Mouse (Mus musculus): ENCODE data around the gene Pcdh7. TPM values are rescaled to one million over a fixed set of nuclear protein-coding genes. Genes with fewer than 3 reads are reported as not detected.

Pcdh7 gene
- total and polyA plus RNA-seq, 2 experiments = 0.32 to 1.5 TPM

DNA sequence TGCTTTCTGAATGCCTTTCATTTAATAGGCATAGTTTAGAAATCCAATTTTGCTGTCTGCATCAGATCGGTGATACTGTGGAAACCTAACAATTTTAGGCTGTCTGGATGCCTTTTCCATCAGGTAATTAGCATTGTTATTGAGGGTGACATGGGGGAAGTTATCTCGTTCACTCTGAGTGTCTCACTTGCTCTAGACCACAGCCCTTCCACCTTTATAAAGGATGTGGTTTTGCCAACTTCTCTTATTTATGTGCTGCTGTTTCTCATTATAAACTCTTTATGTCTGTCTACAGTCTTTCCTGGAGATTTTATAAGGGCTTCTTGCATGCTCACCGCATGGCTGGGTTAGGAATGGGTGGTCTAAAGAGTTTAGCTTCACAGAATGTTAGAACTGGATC lies 139.5 kb downstream of the Pcdh7 start:
- Histone ChIP-seq H3K27me3 (ENCODE audit: control insufficient read depth, insufficient read depth, low read length) (no peaks in the 10 kb centered on the region), H3K79me2 (ENCODE audit: control insufficient read depth, insufficient read depth, low read length) (no peaks in the 10 kb centered on the region), H3K4me3 (ENCODE audit: insufficient read depth, low read depth, low read length) (no peak overlapping the region), H3K4me1 (ENCODE audit: control insufficient read depth, insufficient read depth, low read length) (no peaks in the 10 kb centered on the region), H3K36me3 (ENCODE audit: control insufficient read depth, insufficient read depth, low read length) (no peaks in the 10 kb centered on the region), H3K9ac (ENCODE audit: low read depth, low read length) (no peak overlapping the region), H3K27ac (replicated peaks; ENCODE audit: insufficient read depth, low read depth, low read length) (no peak overlapping the region)
- 73% methylated on average over 3 of the region's 3 CpGs for WGBS
- TF ChIP-seq CTCF (IDR thresholded peaks at IDR 0.05; ENCODE audit: low read depth, low read length) (no peak), POLR2A (IDR thresholded peaks at IDR 0.05; ENCODE audit: extremely low read depth, insufficient read depth, low read length) (no peak)
- no peak for DNase-seq (ENCODE audit: extremely low read depth, low read depth, low spot score)

DNA sequence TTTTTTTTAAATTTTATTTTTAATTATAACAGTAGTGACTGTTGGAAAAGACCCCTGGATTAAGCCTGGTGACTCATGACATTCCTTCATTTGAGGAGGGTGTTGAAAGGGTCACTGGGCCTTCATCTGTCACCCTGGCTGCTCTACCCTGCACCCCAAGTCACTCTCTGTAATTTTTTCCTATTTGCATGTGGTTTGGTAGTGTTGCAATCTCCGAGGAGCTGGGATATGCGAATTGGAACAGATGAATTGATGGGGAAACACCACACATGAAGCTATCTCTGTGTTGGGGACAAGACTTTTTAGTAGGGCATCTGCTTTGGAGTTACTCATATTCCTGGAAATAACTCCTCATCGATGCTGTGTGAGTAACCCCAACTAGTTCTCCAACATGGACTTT lies 146.5 kb downstream of the Pcdh7 start:
- H3K79me2 ChIP-seq (ENCODE audit: control insufficient read depth, insufficient read depth, low read length) = no peaks in the 10 kb centered on the region
- DNase-seq (ENCODE audit: extremely low read depth, low read depth, low spot score) = no peak
- no peak overlapping the region for H3K27ac ChIP-seq (replicated peaks; ENCODE audit: insufficient read depth, low read depth, low read length)
- TF ChIP-seq POLR2A (IDR thresholded peaks at IDR 0.05; ENCODE audit: extremely low read depth, insufficient read depth, low read length) (no peak), CTCF (IDR thresholded peaks at IDR 0.05; ENCODE audit: low read depth, low read length) (no peak)
- H3K4me1 ChIP-seq (ENCODE audit: control insufficient read depth, insufficient read depth, low read length) = no peaks in the 10 kb centered on the region
- H3K9ac ChIP-seq (ENCODE audit: low read depth, low read length) = no peak overlapping the region
- no peaks in the 10 kb centered on the region for H3K36me3 ChIP-seq (ENCODE audit: control insufficient read depth, insufficient read depth, low read length)
- H3K4me3 ChIP-seq (ENCODE audit: insufficient read depth, low read depth, low read length) = no peak overlapping the region
- 82% methylated on average over 3 of the region's 3 CpGs for WGBS
- no peaks in the 10 kb centered on the region for H3K27me3 ChIP-seq (ENCODE audit: control insufficient read depth, insufficient read depth, low read length)

DNA sequence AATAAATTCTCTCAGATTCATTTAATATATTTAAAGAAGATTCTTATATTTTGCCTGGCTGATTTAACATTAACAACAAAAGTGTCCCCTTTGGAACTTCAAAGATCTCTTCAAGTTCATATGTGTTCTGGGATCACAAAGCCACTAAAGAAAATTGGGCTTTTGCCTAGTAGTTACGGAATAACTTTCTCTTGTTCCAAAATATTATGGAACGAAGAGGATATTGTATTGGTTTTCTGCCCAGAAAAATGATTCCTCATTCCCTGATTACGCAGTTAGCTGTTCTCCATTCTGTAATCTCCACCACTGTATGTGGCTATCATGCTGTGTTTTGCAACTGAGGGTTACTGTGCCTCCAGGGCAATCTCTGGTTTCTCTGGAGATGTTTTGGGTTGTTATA lies 147.5 kb downstream of the Pcdh7 start:
- Histone ChIP-seq H3K4me3 (ENCODE audit: insufficient read depth, low read depth, low read length) (no peak overlapping the region), H3K27ac (replicated peaks; ENCODE audit: insufficient read depth, low read depth, low read length) (no peak overlapping the region), H3K4me1 (ENCODE audit: control insufficient read depth, insufficient read depth, low read length) (no peaks in the 10 kb centered on the region), H3K79me2 (ENCODE audit: control insufficient read depth, insufficient read depth, low read length) (no peaks in the 10 kb centered on the region), H3K27me3 (ENCODE audit: control insufficient read depth, insufficient read depth, low read length) (no peaks in the 10 kb centered on the region), H3K9ac (ENCODE audit: low read depth, low read length) (no peak overlapping the region), H3K36me3 (ENCODE audit: control insufficient read depth, insufficient read depth, low read length) (no peaks in the 10 kb centered on the region)
- TF ChIP-seq CTCF (IDR thresholded peaks at IDR 0.05; ENCODE audit: low read depth, low read length) (no peak), POLR2A (IDR thresholded peaks at IDR 0.05; ENCODE audit: extremely low read depth, insufficient read depth, low read length) (no peak)
- no peak for DNase-seq (ENCODE audit: extremely low read depth, low read depth, low spot score)
- WGBS = 79% methylated on average over 3 of the region's 3 CpGs

DNA sequence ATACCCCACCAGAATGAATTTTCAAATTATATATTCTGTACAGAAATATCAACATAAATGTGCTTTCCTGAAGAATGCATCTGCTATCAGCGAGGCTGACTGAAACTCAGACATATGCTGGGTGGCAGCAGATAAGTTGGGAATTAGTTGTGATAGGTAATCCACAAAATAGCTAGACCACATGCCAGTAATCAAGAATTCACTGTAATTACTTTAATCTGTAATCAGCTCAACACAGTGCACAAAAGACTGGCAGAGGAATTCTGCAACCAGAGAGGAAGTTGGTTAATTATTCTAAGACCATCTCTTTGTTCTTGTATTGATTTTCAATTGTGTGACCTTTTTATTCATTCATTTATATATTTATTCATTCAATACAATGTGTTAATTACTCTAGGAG lies 148.3 kb downstream of the Pcdh7 start:
- Histone ChIP-seq H3K4me3 (ENCODE audit: insufficient read depth, low read depth, low read length) (no peak overlapping the region), H3K4me1 (ENCODE audit: control insufficient read depth, insufficient read depth, low read length) (no peaks in the 10 kb centered on the region), H3K27me3 (ENCODE audit: control insufficient read depth, insufficient read depth, low read length) (no peaks in the 10 kb centered on the region), H3K36me3 (ENCODE audit: control insufficient read depth, insufficient read depth, low read length) (no peaks in the 10 kb centered on the region), H3K27ac (replicated peaks; ENCODE audit: insufficient read depth, low read depth, low read length) (no peak overlapping the region), H3K79me2 (ENCODE audit: control insufficient read depth, insufficient read depth, low read length) (no peaks in the 10 kb centered on the region), H3K9ac (ENCODE audit: low read depth, low read length) (no peak overlapping the region)
- WGBS = 82% methylated on average over 1 of the region's 1 CpGs
- TF ChIP-seq POLR2A (IDR thresholded peaks at IDR 0.05; ENCODE audit: extremely low read depth, insufficient read depth, low read length) (no peak), CTCF (IDR thresholded peaks at IDR 0.05; ENCODE audit: low read depth, low read length) (no peak)
- no peak for DNase-seq (ENCODE audit: extremely low read depth, low read depth, low spot score)

DNA sequence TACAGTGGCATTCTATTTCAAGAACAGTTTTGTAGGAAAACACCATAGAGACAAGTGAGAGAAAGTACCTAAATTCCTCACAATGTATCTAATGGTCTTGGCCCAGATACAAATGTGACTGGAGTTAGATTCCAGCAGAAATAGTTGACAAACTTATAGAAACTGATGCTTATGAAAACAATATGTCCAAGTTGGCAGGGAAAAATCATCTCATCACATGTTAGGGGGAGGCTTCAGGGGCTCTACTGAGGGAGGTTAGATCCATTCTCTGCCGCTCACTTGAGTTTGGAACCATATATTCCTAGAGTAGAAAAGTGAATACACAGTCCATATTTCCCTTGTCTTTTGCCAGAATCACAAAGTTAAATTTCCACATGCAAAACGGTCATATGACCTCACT lies 150.1 kb downstream of the Pcdh7 start:
- DNase-seq (ENCODE audit: extremely low read depth, low read depth, low spot score) = no peak
- Histone ChIP-seq H3K27me3 (ENCODE audit: control insufficient read depth, insufficient read depth, low read length) (no peaks in the 10 kb centered on the region), H3K79me2 (ENCODE audit: control insufficient read depth, insufficient read depth, low read length) (no peaks in the 10 kb centered on the region), H3K27ac (replicated peaks; ENCODE audit: insufficient read depth, low read depth, low read length) (no peak overlapping the region), H3K4me3 (ENCODE audit: insufficient read depth, low read depth, low read length) (no peak overlapping the region), H3K36me3 (ENCODE audit: control insufficient read depth, insufficient read depth, low read length) (no peaks in the 10 kb centered on the region), H3K4me1 (ENCODE audit: control insufficient read depth, insufficient read depth, low read length) (no peaks in the 10 kb centered on the region), H3K9ac (ENCODE audit: low read depth, low read length) (no peak overlapping the region)
- TF ChIP-seq POLR2A (IDR thresholded peaks at IDR 0.05; ENCODE audit: extremely low read depth, insufficient read depth, low read length) (no peak), CTCF (IDR thresholded peaks at IDR 0.05; ENCODE audit: low read depth, low read length) (no peak)
- 77% methylated on average over 2 of the region's 2 CpGs for WGBS

DNA sequence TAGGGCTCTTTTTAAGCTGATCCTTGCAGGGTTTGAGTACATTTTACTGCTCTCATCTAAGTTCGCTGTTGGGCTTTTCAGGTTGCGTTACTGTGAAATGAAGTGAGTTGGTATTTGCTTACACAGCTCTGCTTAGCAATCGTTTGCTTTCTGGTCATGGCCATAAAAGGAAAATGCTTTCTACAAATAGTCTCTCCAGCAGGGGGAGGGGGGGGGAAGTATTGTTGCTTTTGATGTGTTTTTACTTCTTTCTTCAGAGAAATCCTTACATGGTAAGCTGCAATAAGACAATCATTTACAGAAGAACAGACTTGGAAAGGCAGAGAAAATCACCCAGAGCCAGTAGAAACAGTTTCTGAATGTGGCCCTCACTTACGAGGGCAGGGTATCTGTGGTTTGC lies 150.9 kb downstream of the Pcdh7 start:
- Histone ChIP-seq H3K4me1 (ENCODE audit: control insufficient read depth, insufficient read depth, low read length) (no peaks in the 10 kb centered on the region), H3K79me2 (ENCODE audit: control insufficient read depth, insufficient read depth, low read length) (no peaks in the 10 kb centered on the region), H3K27ac (replicated peaks; ENCODE audit: insufficient read depth, low read depth, low read length) (no peak overlapping the region), H3K4me3 (ENCODE audit: insufficient read depth, low read depth, low read length) (no peak overlapping the region), H3K9ac (ENCODE audit: low read depth, low read length) (no peak overlapping the region), H3K36me3 (ENCODE audit: control insufficient read depth, insufficient read depth, low read length) (no peaks in the 10 kb centered on the region), H3K27me3 (ENCODE audit: control insufficient read depth, insufficient read depth, low read length) (no peaks in the 10 kb centered on the region)
- 35% methylated on average over 4 of the region's 4 CpGs for WGBS
- DNase-seq (ENCODE audit: extremely low read depth, low read depth, low spot score) = no peak
- TF ChIP-seq CTCF (IDR thresholded peaks at IDR 0.05; ENCODE audit: low read depth, low read length) = no peak
- no peak for TF ChIP-seq POLR2A (IDR thresholded peaks at IDR 0.05; ENCODE audit: extremely low read depth, insufficient read depth, low read length)

Measured in liver, adult 2 months (tissue).